Mouse (Mus musculus) brain, embryonic 14.5 days (tissue): Measurements from ENCODE around the gene Shb.

ENCODE experiments used
- CTCF ChIP-seq: fragments of 200-500 bp; IDR thresholded peaks from 2 replicates; pipeline ENCODE4 v1.5.1; 2012; ENCODE audit warnings: inconsistent platforms, mild to moderate bottlenecking, moderate library complexity, borderline replicate concordance; ENCODE audit not compliant: insufficient read depth, insufficient read length; ENCODE audit errors: extremely low read depth
- POLR2A ChIP-seq: fragments of 200-500 bp; IDR thresholded peaks from 2 replicates; pipeline ENCODE4 v1.6.1; 2012; ENCODE audit warnings: mild to moderate bottlenecking, inconsistent platforms, borderline replicate concordance; ENCODE audit not compliant: poor library complexity, insufficient read depth, insufficient read length, severe bottlenecking; ENCODE audit errors: extremely low read depth

DNA sequence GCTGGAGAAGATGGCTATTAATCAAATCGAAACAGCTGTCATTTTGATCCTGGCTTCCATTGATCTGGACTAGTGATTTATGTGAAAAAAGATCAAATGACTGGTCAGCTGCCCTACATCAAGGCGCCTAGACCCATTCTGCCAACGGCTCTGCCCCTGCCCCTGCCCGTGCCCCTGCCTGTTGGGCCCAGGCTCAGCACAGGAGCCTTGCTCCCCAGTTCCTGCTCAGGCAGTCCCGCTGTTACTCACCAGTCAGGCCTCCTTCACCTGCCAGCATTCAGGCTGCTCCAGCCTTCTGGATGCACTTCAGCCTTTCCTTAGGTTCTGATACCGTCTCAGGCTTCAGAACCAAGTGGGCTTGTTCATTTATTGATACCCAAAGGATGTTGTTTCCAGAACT is 8.9 kb downstream of the Shb start:
- TF ChIP-seq CTCF: no peak
- TF ChIP-seq POLR2A: no peak
